9 mouse cellular contexts compared by ENCODE assay signal in the genomic region with DNA sequence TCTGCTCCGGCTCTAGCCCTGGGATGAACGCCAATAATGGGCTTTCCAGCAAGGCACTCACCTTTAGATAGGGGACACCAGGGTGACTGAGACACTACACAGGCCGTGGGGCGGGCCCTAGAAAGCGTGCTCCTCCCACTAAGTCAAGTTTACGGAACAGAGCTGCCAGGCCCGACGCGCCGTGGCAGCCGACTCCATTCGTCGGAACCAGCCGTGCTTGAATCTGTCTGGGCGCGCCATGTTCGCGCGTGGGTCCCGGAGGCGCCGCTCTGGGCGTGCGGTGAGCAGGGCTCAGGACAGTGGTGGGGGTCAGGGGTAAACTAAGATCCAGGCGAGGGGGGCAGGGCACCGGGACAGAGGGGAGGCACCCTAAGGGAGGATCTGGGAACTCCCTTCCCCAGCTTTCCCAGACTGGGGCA. TPM values are rescaled to one million over a fixed set of nuclear protein-coding genes. Genes with fewer than 3 reads are reported as not detected.
DNase-seq lines count a peak whose midpoint lies in the region; ATAC-seq and TF ChIP-seq lines count a peak whose summit lies in the region.
"Had no signal": no experiment of that assay in that cellular context is flagged by ENCODE, and none has a peak within 500 bp of the region (broad histone marks: within the 10 kb centered on the region; RNA-seq: fewer than 3 reads in every experiment).

Gene Prickle3 (plus strand): TSS at position 40 of the 419 bp plus-strand sequence.

- peaks cover 11% of the 10 kb centered on the region for H3K4me1 ChIP-seq in bone marrow macrophage, adult 2 months (ENCODE audit: control insufficient read depth, insufficient read depth, low read length)
- no peaks in the 10 kb centered on the region for H3K4me1 ChIP-seq in intestine, embryonic 15.5 days (replicated peaks)
- no peaks in the 10 kb centered on the region for H3K4me1 ChIP-seq in liver, postnatal 0 days (ENCODE audit: insufficient read depth)
- H3K4me1 ChIP-seq in neural tube, embryonic 14.5 days (ENCODE audit: control insufficient read depth, insufficient read depth, low read length) = no peaks in the 10 kb centered on the region

- peak within 1 kb of the TSS; percentile 59 for H3K4me2 ChIP-seq in intestine, embryonic 15.5 days (replicated peaks)
- peak within 1 kb of the TSS; percentile 70 for H3K4me2 ChIP-seq in liver, postnatal 0 days (ENCODE audit: low read depth, low read length)
- peak within 1 kb of the TSS; percentile 34 for H3K4me2 ChIP-seq in neural tube, embryonic 14.5 days (ENCODE audit: low read depth, low read length)

- no peaks in the 10 kb centered on the region for H3K9me3 ChIP-seq in intestine, embryonic 15.5 days
- H3K9me3 ChIP-seq in liver, postnatal 0 days (ENCODE audit: low read length) = no peaks in the 10 kb centered on the region
- H3K9me3 ChIP-seq in neural tube, embryonic 14.5 days (ENCODE audit: control insufficient read depth, low read length) = no peaks in the 10 kb centered on the region
- H3K9me3 ChIP-seq: G1E had no signal

- 12% methylated on average over 26 of the region's 26 CpGs for WGBS in intestine, embryonic 15.5 days
- 19% methylated on average over 26 of the region's 26 CpGs for WGBS in liver, postnatal 0 days (ENCODE audit: insufficient replicate concordance)
- 12% methylated on average over 26 of the region's 26 CpGs for WGBS in neural tube, embryonic 14.5 days

- no peak for TF ChIP-seq CTCF in bone marrow macrophage, adult 2 months (IDR thresholded peaks at IDR 0.05; ENCODE audit: low read depth, low read length)
- TF ChIP-seq CTCF in liver, postnatal 0 days (IDR thresholded peaks at IDR 0.05; ENCODE audit: low read depth) = no peak

- no peak within 1 kb of the TSS for H3K27ac ChIP-seq in bone marrow macrophage, adult 2 months (ENCODE audit: insufficient read depth, low read depth, low read length)
- peak within 1 kb of the TSS; percentile 66 for H3K27ac ChIP-seq in intestine, embryonic 15.5 days
- H3K27ac ChIP-seq in liver, postnatal 0 days (ENCODE audit: low read depth) = peak within 1 kb of the TSS; percentile 67; the same call in 1 of the 2 replicates
- H3K27ac ChIP-seq in neural tube, embryonic 14.5 days (ENCODE audit: low read depth, low read length) = no peak within 1 kb of the TSS

- H3K36me3 ChIP-seq in intestine, embryonic 15.5 days = no peaks in the 10 kb centered on the region
- H3K36me3 ChIP-seq in liver, postnatal 0 days (replicated peaks; ENCODE audit: insufficient read depth, low read length) = no peaks in the 10 kb centered on the region
- H3K36me3 ChIP-seq in neural tube, embryonic 14.5 days (ENCODE audit: control insufficient read depth, insufficient read depth, low read length) = no peaks in the 10 kb centered on the region
- H3K36me3 ChIP-seq: G1E had no signal

- TF ChIP-seq EP300 in liver, postnatal 0 days (IDR thresholded peaks at IDR 0.05; ENCODE audit: low read depth) = no peak

- peak within 1 kb of the TSS; percentile 62 for H3K9ac ChIP-seq in intestine, embryonic 15.5 days
- peak within 1 kb of the TSS; percentile 54; the same call in 1 of the 2 replicates for H3K9ac ChIP-seq in liver, postnatal 0 days (replicated peaks)
- H3K9ac ChIP-seq in neural tube, embryonic 14.5 days (replicated peaks; ENCODE audit: low read depth, low read length) = 0 out of 2 replicates have a peak within 1 kb of the TSS, but pooled peaks have one; percentile 11

- no peak for TF ChIP-seq POLR2A in bone marrow macrophage, adult 2 months (IDR thresholded peaks at IDR 0.05; ENCODE audit: borderline replicate concordance, low read depth, low read length)

- no peaks in the 10 kb centered on the region for H3K27me3 ChIP-seq in intestine, embryonic 15.5 days (replicated peaks)
- H3K27me3 ChIP-seq in liver, postnatal 0 days (ENCODE audit: insufficient read depth, low read length) = no peaks in the 10 kb centered on the region
- H3K27me3 ChIP-seq in neural tube, embryonic 14.5 days (ENCODE audit: control insufficient read depth, insufficient read depth, low read length) = no peaks in the 10 kb centered on the region

- peak; percentile 58 to 77 for DNase-seq in cerebellum, postnatal 14 days
- no peak for DNase-seq in cerebellum, adult 8-10 months
- DNase-seq in liver, postnatal 0 days = peak; percentile 63
- no peak for DNase-seq in frontal cortex, postnatal 25 days (ENCODE audit: low spot score in 2 of 2)

- ATAC-seq in granulocyte monocyte progenitor cell, adult 5-6 weeks (replicated peaks; ENCODE audit: poor library complexity, severe bottlenecking) = peak; percentile 75
- peak; percentile 64 for ATAC-seq in intestine, embryonic 15.5 days
- ATAC-seq in liver, postnatal 0 days = peak; percentile 90
- peak; percentile 64 for ATAC-seq in neural tube, embryonic 14.5 days (ENCODE audit: low read depth)

- H3K4me3 ChIP-seq in bone marrow macrophage, adult 2 months (ENCODE audit: insufficient read depth, low read length) = peak within 1 kb of the TSS; percentile 83
- peak within 1 kb of the TSS; percentile 52 for H3K4me3 ChIP-seq in intestine, embryonic 15.5 days (replicated peaks)
- peak within 1 kb of the TSS; percentile 55 for H3K4me3 ChIP-seq in liver, postnatal 0 days (ENCODE audit: low read depth, low read length)
- H3K4me3 ChIP-seq in neural tube, embryonic 14.5 days (ENCODE audit: low read depth, low read length) = no peak within 1 kb of the TSS

RNA-seq across cellular contexts. Expression of gene Prickle3, which starts in this region (rescaled TPM):
- 9.3 and 10.0 TPM in 2 replicates for polyA plus RNA-seq in bone marrow macrophage, adult 2 months (2012; ENCODE audit: insufficient read depth, insufficient read length, missing spikeins)
- 8.4 and 12.5 TPM in 2 replicates for total RNA-seq in granulocyte monocyte progenitor cell, adult 5-6 weeks (2014; fragmentation: Nextera tagmentation)
- total RNA-seq in granulocyte monocyte progenitor cell, adult 5-6 weeks (2017) = 2.6 and 2.7 TPM in 2 replicates
- 6.6 and 6.8 TPM in 2 replicates for polyA plus RNA-seq in intestine, embryonic 15.5 days (2015; fragmentation: Nextera tagmentation; extraction: Ambion mirVana)
- 1.7 TPM in 2 replicates for polyA plus RNA-seq in liver, postnatal 0 days (2015; fragmentation: Nextera tagmentation; extraction: Ambion mirVana)
- polyA plus RNA-seq in neural tube, embryonic 14.5 days (2014; fragmentation: Nextera tagmentation; extraction: Ambion mirVana) = 1.3 and 2.0 TPM in 2 replicates

Comparison
In these comparisons a context has a peak if more than half of its experiments do, and no peak if none do; other contexts are left out.
1. DNase-seq: peak in cerebellum, postnatal 14 days (2 of 2) and liver, postnatal 0 days (single experiment); none in cerebellum, adult 8-10 months (single experiment) and frontal cortex, postnatal 25 days (0 of 2).
2. H3K27ac ChIP-seq: peak in intestine, embryonic 15.5 days (single experiment) and liver, postnatal 0 days (single experiment); none in bone marrow macrophage, adult 2 months (single experiment) and neural tube, embryonic 14.5 days (single experiment).
3. H3K9ac ChIP-seq: peak in every context shown above with its lines; median percentile 62 in intestine, embryonic 15.5 days; 54 in liver, postnatal 0 days; 11 in neural tube, embryonic 14.5 days.
4. Peak in every context shown above with its lines, with median percentiles within 50 percentile points of each other: ATAC-seq and H3K4me2 ChIP-seq.